Mouse (Mus musculus): ENCODE measurements around the gene Pemt. TPM values are rescaled to one million over a fixed set of nuclear protein-coding genes. Genes with fewer than 3 reads are reported as not detected.

Pemt gene
- polyA plus RNA-seq, 2 experiments, result 5.4 to 7.2 TPM

DNA sequence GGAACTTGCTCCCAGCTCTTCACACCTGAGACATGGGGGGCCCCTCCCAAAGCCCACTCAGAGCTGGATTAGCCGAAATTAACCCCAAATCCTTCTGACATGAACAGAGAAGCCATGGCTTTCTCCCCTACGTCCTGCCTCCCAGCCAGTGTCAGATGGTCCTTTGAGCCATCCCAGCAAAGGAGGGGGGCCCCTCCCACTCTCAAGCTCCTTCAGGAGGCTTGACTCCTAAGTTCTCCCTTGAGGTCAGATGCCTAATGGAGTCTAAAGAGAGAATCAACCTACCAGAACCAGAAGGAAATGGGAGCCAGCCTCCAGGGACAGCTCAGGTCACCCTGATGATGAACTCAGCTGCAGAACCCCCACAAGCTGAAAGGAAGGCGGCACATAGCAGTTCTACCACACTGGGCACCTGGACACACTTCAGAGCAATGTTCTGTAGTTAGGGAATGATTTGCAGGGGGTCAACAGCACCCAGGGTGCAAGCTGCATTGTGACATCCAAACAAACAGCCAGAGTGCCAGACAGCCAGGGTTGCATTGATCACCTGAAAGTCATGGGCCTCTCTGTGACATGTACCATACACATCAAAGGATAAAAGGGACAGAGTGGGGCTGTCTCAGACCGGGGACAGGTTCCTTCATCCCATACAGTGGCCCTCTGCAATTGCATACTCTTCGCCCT lies 9.6 kb downstream of the Pemt start:
- ATAC-seq (ENCODE audit: low FRiP score, low read depth), result no peak
- Histone ChIP-seq H3K4me1 (ENCODE audit: control insufficient read depth, insufficient read depth, low read length) (no peaks in the 10 kb centered on the region), H3K9ac (ENCODE audit: low read depth, low read length, severe bottlenecking) (no peak overlapping the region)

GRCm38 (mm10) chr11:60034911-60035400 lies 11.3 kb downstream of the Pemt start:
- Histone ChIP-seq H3K4me3 (replicated peaks; ENCODE audit: low read length) (no peak overlapping the region), H3K36me3 (ENCODE audit: control insufficient read depth, insufficient read depth, low read length) (no peaks in the 10 kb centered on the region), H3K27me3 (ENCODE audit: control insufficient read depth, insufficient read depth, low read length) (no peaks in the 10 kb centered on the region), H3K4me1 (ENCODE audit: control insufficient read depth, insufficient read depth, low read length) (no peaks in the 10 kb centered on the region), H3K27ac (replicated peaks; ENCODE audit: low read depth, low read length) (no peak overlapping the region), H3K9ac (ENCODE audit: low read depth, low read length, severe bottlenecking) (no peak overlapping the region), H3K4me2 (replicated peaks; ENCODE audit: low read depth, low read length, severe bottlenecking) (no peak overlapping the region), H3K9me3 (ENCODE audit: control insufficient read depth, low read length) (no peaks in the 10 kb centered on the region)
- WGBS, result 77% methylated on average over 8 of the region's 8 CpGs
- no peak for TF ChIP-seq POLR2A (IDR thresholded peaks at IDR 0.05; ENCODE audit: borderline replicate concordance, extremely low read depth, insufficient read depth, insufficient read length)
- ATAC-seq (ENCODE audit: low FRiP score, low read depth), result no peak
- no peak for DNase-seq (ENCODE audit: low spot score)

More for the DNA sequence above, 9.6 kb downstream of the Pemt start:
- DNase-seq (ENCODE audit: low spot score), result no peak
- 55% methylated on average over 5 of the region's 5 CpGs for WGBS
- H3K4me2 ChIP-seq (replicated peaks; ENCODE audit: low read depth, low read length, severe bottlenecking), result no peak overlapping the region
- no peak overlapping the region for H3K27ac ChIP-seq (replicated peaks; ENCODE audit: low read depth, low read length)
- H3K4me3 ChIP-seq (replicated peaks; ENCODE audit: low read length), result no peak overlapping the region
- no peaks in the 10 kb centered on the region for H3K9me3 ChIP-seq (ENCODE audit: control insufficient read depth, low read length)
- TF ChIP-seq POLR2A (IDR thresholded peaks at IDR 0.05; ENCODE audit: borderline replicate concordance, extremely low read depth, insufficient read depth, insufficient read length), result no peak
- H3K36me3 ChIP-seq (ENCODE audit: control insufficient read depth, insufficient read depth, low read length), result no peaks in the 10 kb centered on the region
- H3K27me3 ChIP-seq (ENCODE audit: control insufficient read depth, insufficient read depth, low read length), result no peaks in the 10 kb centered on the region

- H3K9ac ChIP-seq (ENCODE audit: low read depth, low read length, severe bottlenecking), result no peak overlapping the region
- 74% methylated on average over 5 of the region's 6 CpGs for WGBS
- H3K27ac ChIP-seq (replicated peaks; ENCODE audit: low read depth, low read length), result no peak overlapping the region
- DNase-seq (ENCODE audit: low spot score) (no peak), ATAC-seq (ENCODE audit: low FRiP score, low read depth) (no peak)
- no peak overlapping the region for H3K4me2 ChIP-seq (replicated peaks; ENCODE audit: low read depth, low read length, severe bottlenecking)
- no peaks in the 10 kb centered on the region for H3K4me1 ChIP-seq (ENCODE audit: control insufficient read depth, insufficient read depth, low read length)
- H3K36me3 ChIP-seq (ENCODE audit: control insufficient read depth, insufficient read depth, low read length), result no peaks in the 10 kb centered on the region
- no peaks in the 10 kb centered on the region for H3K27me3 ChIP-seq (ENCODE audit: control insufficient read depth, insufficient read depth, low read length)
- H3K9me3 ChIP-seq (ENCODE audit: control insufficient read depth, low read length), result no peaks in the 10 kb centered on the region
- TF ChIP-seq POLR2A (IDR thresholded peaks at IDR 0.05; ENCODE audit: borderline replicate concordance, extremely low read depth, insufficient read depth, insufficient read length), result no peak
- no peak overlapping the region for H3K4me3 ChIP-seq (replicated peaks; ENCODE audit: low read length)
Measured at GRCm38 (mm10) chr11:60034293-60034692, 12.0 kb downstream of the Pemt start.

DNA sequence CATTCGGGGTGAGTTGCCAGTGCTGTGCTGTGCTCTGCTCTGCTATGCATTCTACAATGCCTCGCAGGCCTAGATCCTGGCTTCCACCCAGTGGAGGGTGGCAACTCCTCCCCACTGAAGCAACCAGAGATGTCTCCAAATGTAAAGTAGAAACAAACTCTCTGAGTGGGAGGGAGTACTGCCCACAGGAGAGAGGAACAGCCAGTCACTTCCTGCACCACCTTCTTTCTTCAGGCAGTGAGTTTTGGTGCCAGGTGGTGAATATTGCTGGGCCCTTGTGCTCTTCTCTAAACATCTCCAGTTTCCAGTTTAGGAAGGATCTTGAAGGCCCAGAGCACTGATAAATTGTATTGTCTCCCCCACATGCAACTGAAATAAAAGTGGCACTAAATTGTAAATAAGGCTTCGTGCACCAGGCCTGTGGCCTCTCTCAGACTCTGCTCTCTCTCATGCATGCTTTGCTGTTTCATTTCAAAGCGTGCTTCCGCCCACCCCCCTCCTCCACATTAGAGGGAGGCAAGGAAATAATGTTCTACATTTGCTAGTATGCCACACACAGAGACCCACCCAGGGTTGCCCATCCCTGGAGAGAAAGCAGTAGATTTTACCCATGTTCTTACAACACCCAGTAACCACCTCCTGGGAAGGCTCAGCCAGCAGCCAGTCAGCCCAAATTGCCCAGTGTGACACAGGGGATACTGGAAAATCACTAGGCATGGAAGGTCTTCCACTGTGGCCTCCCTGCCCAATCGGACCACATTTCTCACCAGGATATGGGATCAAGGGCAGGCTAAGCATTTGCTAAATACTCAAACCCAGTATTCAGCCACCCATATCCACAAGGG lies 13.5 kb downstream of the Pemt start:
- Histone ChIP-seq H3K9me3 (ENCODE audit: control insufficient read depth, low read length) (no peaks in the 10 kb centered on the region), H3K4me1 (ENCODE audit: control insufficient read depth, insufficient read depth, low read length) (no peaks in the 10 kb centered on the region), H3K9ac (ENCODE audit: low read depth, low read length, severe bottlenecking) (no peak overlapping the region), H3K36me3 (ENCODE audit: control insufficient read depth, insufficient read depth, low read length) (no peaks in the 10 kb centered on the region), H3K27me3 (ENCODE audit: control insufficient read depth, insufficient read depth, low read length) (no peaks in the 10 kb centered on the region), H3K4me3 (replicated peaks; ENCODE audit: low read length) (no peak overlapping the region), H3K4me2 (replicated peaks; ENCODE audit: low read depth, low read length, severe bottlenecking) (no peak overlapping the region), H3K27ac (replicated peaks; ENCODE audit: low read depth, low read length) (no peak overlapping the region)
- 67% methylated on average over 6 of the region's 6 CpGs for WGBS
- ATAC-seq (ENCODE audit: low FRiP score, low read depth) (no peak), DNase-seq (ENCODE audit: low spot score) (no peak)
- TF ChIP-seq POLR2A (IDR thresholded peaks at IDR 0.05; ENCODE audit: borderline replicate concordance, extremely low read depth, insufficient read depth, insufficient read length), result no peak

GRCm38 (mm10) chr11:60030747-60031331 lies 15.4 kb downstream of the Pemt start:
- whole genome bisulfite sequencing, result 77% methylated on average over 4 of the region's 4 CpGs
- no peak overlapping the region for H3K27ac ChIP-seq (replicated peaks; ENCODE audit: low read depth, low read length)
- no peak for DNase-seq (ENCODE audit: low spot score)
- no peak for TF ChIP-seq POLR2A (IDR thresholded peaks at IDR 0.05; ENCODE audit: borderline replicate concordance, extremely low read depth, insufficient read depth, insufficient read length)
- no peak overlapping the region for H3K4me3 ChIP-seq (replicated peaks; ENCODE audit: low read length)
- H3K27me3 ChIP-seq (ENCODE audit: control insufficient read depth, insufficient read depth, low read length), result no peaks in the 10 kb centered on the region
- no peak for ATAC-seq (ENCODE audit: low FRiP score, low read depth)
- H3K9ac ChIP-seq (ENCODE audit: low read depth, low read length, severe bottlenecking), result no peak overlapping the region
- no peaks in the 10 kb centered on the region for H3K9me3 ChIP-seq (ENCODE audit: control insufficient read depth, low read length)
- no peaks in the 10 kb centered on the region for H3K4me1 ChIP-seq (ENCODE audit: control insufficient read depth, insufficient read depth, low read length)
- H3K36me3 ChIP-seq (ENCODE audit: control insufficient read depth, insufficient read depth, low read length), result no peaks in the 10 kb centered on the region
- H3K4me2 ChIP-seq (replicated peaks; ENCODE audit: low read depth, low read length, severe bottlenecking), result no peak overlapping the region

All from limb, embryonic 14.5 days (tissue).